Mouse (Mus musculus) testis, adult 2 months (tissue): ENCODE data around the gene Fndc8.

Source experiments
- CTCF ChIP-seq: fragments of 200-500 bp; IDR thresholded peaks from 2 replicates; pipeline ENCODE4 v1.5.1; 2012; ENCODE audit warnings: low read depth, mild to moderate bottlenecking, inconsistent platforms, low read length, moderate library complexity; ENCODE audit not compliant: control insufficient read depth, insufficient read depth, insufficient replicate concordance
- POLR2A ChIP-seq: fragments of 200-500 bp; IDR thresholded peaks from 2 replicates; pipeline ENCODE4 v1.6.1; 2012; ENCODE audit warnings: low read depth, mild to moderate bottlenecking, inconsistent platforms, low read length, moderate library complexity; ENCODE audit not compliant: control insufficient read depth

DNA sequence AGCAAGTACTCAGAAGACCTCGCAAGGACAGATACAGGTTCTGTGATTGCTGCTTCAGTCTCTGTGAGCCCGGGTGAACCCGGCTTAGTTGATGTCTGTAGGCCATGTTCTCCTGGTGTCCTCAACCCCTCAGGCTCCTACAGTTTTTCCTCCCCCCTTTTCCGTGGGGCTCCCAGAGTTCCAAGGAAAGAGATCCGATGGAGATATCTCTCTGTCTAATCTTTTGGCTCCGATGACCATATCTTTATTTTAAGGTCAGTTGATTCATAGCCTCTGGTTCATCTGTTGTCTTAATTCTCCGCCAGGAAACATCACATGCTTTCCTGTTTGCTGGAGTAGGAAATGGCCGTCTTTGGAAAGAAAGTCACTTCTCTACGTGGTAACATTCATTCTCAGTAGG is 57.1 kb downstream of the Fndc8 start:
- TF ChIP-seq CTCF (no peak), POLR2A (no peak)
